Mouse (Mus musculus) midbrain, embryonic 11.5 days (tissue): ENCODE measurements around the gene Acadm. TPM values are rescaled to one million over a fixed set of nuclear protein-coding genes. Genes with fewer than 3 reads are reported as not detected.
A peak's percentile ranks its signal among the peaks of the same experiment; 100 is the strongest.

ENCODE experiments used
- ATAC-seq: fragments of 200-750 bp; cut with Nextera tagmentation; 2 replicates; pipeline ENCODE4 v1.8.0; 2017; ENCODE audit warnings: moderate TSS enrichment, moderate library complexity; ENCODE audit not compliant: low FRiP score
- DNase-seq: peaks from one replicate; pipeline ENCODE4 v3.0.0; 2015; ENCODE audit warnings: low spot score; ENCODE audit errors: missing footprints
- H3K27ac ChIP-seq: fragments of 300-500 bp; sonication (generic); 2 replicates; pipeline ENCODE4 v1.5.1; 2014; ENCODE audit warnings: low read depth, low read length
- H3K27me3 ChIP-seq: fragments of 300-500 bp; sonication (generic); 2 replicates; pipeline ENCODE4 v1.6.1; 2014; ENCODE audit warnings: mild to moderate bottlenecking, low read length, moderate library complexity, mixed read lengths; ENCODE audit not compliant: control insufficient read depth, insufficient read depth
- H3K36me3 ChIP-seq: fragments of 300-500 bp; sonication (generic); 2 replicates; pipeline ENCODE4 v1.6.1; 2014; ENCODE audit warnings: mild to moderate bottlenecking, low read length, moderate library complexity, mixed read lengths; ENCODE audit not compliant: control insufficient read depth, insufficient read depth
- H3K4me1 ChIP-seq: fragments of 300-500 bp; sonication (generic); 2 replicates; pipeline ENCODE4 v1.6.1; 2014; ENCODE audit warnings: low read length; ENCODE audit not compliant: control insufficient read depth, insufficient read depth
- H3K4me2 ChIP-seq: fragments of 300-500 bp; sonication (generic); 2 replicates; pipeline ENCODE4 v1.6.1; 2014; ENCODE audit warnings: mild to moderate bottlenecking, moderate library complexity
- H3K4me3 ChIP-seq: fragments of 300-500 bp; sonication (generic); 2 replicates; pipeline ENCODE4 v1.5.1; 2014; ENCODE audit warnings: low read depth, low read length
- H3K9ac ChIP-seq: fragments of 300-500 bp; sonication (generic); 2 replicates; pipeline ENCODE4 v1.6.1; 2014; ENCODE audit warnings: low read length
- H3K9me3 ChIP-seq: fragments of 300-500 bp; sonication (generic); 2 replicates; pipeline ENCODE4 v1.6.1; 2016; ENCODE audit warnings: low read length; ENCODE audit not compliant: control insufficient read depth
- WGBS: fragments of 180-500 bp; shearing (Covaris S2); extraction: QIAGEN DNeasy Blood & Tissue Kit; methylation state at CpG from one replicate; pipeline ENCODE4 v1.1.7; 2014; 5-methylcytosine and 5-hydroxymethylcytosine counted together
- polyA plus RNA-seq: library from polyadenylated mRNA; unstranded; fragments of >200 nt; fragmentation: Nextera tagmentation; extraction: Ambion mirVana; gene quantifications from 2 replicates; pipeline ENCODE4 v1.2.1, GENCODE M21; 2014

Gene Acadm
- polyA plus RNA-seq, 1 experiment from 2014 or later, result 53.5 TPM

- Histone ChIP-seq H3K9me3 (no peaks in the 10 kb centered on the region), H3K9ac (no peak overlapping the region), H3K27ac (no peak overlapping the region), H3K4me1 (peaks cover 27% of the 10 kb centered on the region), H3K27me3 (no peaks in the 10 kb centered on the region), H3K4me2 (no peak overlapping the region), H3K36me3 (peaks cover 53% of the 10 kb centered on the region), H3K4me3 (no peak overlapping the region)
- no peak for ATAC-seq
- 76% methylated on average over 5 of the region's 5 CpGs for WGBS
- DNase-seq, result no peak
Measured at GRCm38 (mm10) chr3:153908919-153909318, 35.5 kb downstream of the Acadm start.

GRCm38 (mm10) chr3:153906136-153906871 lies 38.1 kb downstream of the Acadm start, which contains the start of gene Msh4:
Gene Msh4 (minus strand): TSS chr3:153906138.
- Histone ChIP-seq H3K27ac (no peak within 1 kb of the TSS), H3K4me3 (no peak within 1 kb of the TSS), H3K9me3 (no peaks in the 10 kb centered on the region), H3K36me3 (peaks cover 54% of the 10 kb centered on the region), H3K4me1 (peaks cover 17% of the 10 kb centered on the region), H3K27me3 (no peaks in the 10 kb centered on the region), H3K9ac (no peak within 1 kb of the TSS), H3K4me2 (no peak within 1 kb of the TSS)
- DNase-seq, result no peak
- peak; percentile 17; the same call in 1 of the 2 replicates for ATAC-seq
- 87% methylated on average over 9 of the region's 9 CpGs for WGBS

GRCm38 (mm10) chr3:153905251-153906135 lies 38.9 kb downstream of the Acadm start:
- Histone ChIP-seq H3K27ac (no peak overlapping the region), H3K4me3 (no peak overlapping the region), H3K36me3 (peaks cover 48% of the 10 kb centered on the region), H3K4me1 (peaks cover 9% of the 10 kb centered on the region), H3K27me3 (no peaks in the 10 kb centered on the region), H3K9me3 (no peaks in the 10 kb centered on the region), H3K9ac (no peak overlapping the region), H3K4me2 (no peak overlapping the region)
- ATAC-seq, result peak; percentile 46
- DNase-seq, result peak; percentile 84
- WGBS, result 83% methylated on average over 49 of the region's 49 CpGs

DNA sequence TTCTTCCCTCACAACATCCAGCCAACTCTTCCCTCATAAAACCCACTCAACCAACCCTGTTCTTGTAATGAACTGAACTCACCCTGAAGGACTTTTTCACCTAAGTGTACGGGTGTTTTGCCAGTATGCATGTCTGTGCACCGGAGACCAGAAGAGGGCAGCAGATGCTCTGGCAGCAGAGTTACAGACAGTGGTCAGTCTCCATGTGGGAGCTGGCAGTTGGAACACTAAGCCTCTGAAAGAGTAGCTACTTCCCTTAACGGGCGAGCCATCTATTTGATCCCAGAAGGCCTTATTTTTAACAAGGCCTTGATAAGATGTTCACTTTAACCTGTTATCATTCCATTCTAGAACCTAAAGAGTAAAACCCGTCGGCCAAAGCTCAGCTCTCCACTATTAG lies 39.8 kb downstream of the Acadm start:
- Histone ChIP-seq H3K9ac (no peak overlapping the region), H3K4me2 (no peak overlapping the region), H3K36me3 (peaks cover 39% of the 10 kb centered on the region), H3K27ac (no peak overlapping the region), H3K27me3 (no peaks in the 10 kb centered on the region), H3K4me1 (peaks cover 3% of the 10 kb centered on the region; the same call in 1 of the 2 replicates), H3K9me3 (no peaks in the 10 kb centered on the region), H3K4me3 (no peak overlapping the region)
- 67% methylated on average over 6 of the region's 6 CpGs for WGBS
- ATAC-seq (peak; percentile 65), DNase-seq (peak; percentile 88)

DNA sequence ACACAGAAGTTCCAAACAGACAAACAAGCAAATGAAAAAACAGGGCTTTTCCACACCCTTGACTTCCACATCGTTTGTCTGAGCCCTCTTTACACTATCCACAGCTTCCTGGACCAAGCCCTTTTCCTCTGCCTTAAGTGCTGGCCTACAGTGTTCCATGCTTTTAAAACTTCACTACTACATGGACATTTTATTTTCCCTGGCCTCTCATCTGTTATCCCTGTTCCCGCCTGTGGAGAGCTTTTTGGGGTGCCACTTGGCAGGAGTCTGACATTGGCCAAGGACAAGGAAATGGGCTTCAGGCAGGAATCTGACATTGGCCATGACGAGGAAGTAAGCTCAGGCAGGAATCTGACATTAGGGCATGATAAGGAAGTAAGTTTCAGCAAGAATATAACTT lies 41.8 kb downstream of the Acadm start:
- no peak overlapping the region for H3K27ac ChIP-seq
- no peak overlapping the region for H3K9ac ChIP-seq
- peaks cover 22% of the 10 kb centered on the region for H3K36me3 ChIP-seq
- H3K4me1 ChIP-seq, result no peaks in the 10 kb centered on the region
- H3K27me3 ChIP-seq, result no peaks in the 10 kb centered on the region
- no peak overlapping the region for H3K4me3 ChIP-seq
- no peaks in the 10 kb centered on the region for H3K9me3 ChIP-seq
- no peak overlapping the region for H3K4me2 ChIP-seq
- no peak for ATAC-seq
- no peak for DNase-seq
- WGBS, result 73% methylated on average over 3 of the region's 3 CpGs

DNA sequence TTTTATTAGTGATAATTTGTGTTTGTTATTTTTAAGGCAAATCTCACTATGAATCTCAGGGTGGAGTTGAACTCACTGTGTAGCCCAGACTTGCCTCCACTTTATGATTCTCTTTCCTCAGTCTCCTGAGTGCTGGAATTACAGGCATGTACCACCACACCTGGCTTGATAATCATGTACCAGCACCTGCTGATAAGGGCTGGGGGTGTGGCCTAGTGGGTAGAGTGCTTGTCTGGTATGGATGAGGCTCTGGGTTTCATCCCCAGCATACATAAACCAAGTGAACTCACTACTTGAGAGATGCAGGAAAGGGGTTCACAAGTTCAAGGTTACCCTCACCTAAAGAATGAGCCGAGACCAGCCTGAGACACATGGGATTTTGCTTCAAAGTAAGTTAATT lies 42.5 kb downstream of the Acadm start:
- 86% methylated on average over 1 of the region's 1 CpGs for WGBS
- Histone ChIP-seq H3K27ac (no peak overlapping the region), H3K4me1 (no peaks in the 10 kb centered on the region), H3K9ac (no peak overlapping the region), H3K4me3 (no peak overlapping the region), H3K27me3 (no peaks in the 10 kb centered on the region), H3K9me3 (no peaks in the 10 kb centered on the region), H3K36me3 (peaks cover 19% of the 10 kb centered on the region), H3K4me2 (no peak overlapping the region)
- ATAC-seq (no peak), DNase-seq (no peak)

GRCm38 (mm10) chr3:153897216-153897615 lies 47.2 kb downstream of the Acadm start:
- 76% methylated on average over 6 of the region's 6 CpGs for WGBS

DNA sequence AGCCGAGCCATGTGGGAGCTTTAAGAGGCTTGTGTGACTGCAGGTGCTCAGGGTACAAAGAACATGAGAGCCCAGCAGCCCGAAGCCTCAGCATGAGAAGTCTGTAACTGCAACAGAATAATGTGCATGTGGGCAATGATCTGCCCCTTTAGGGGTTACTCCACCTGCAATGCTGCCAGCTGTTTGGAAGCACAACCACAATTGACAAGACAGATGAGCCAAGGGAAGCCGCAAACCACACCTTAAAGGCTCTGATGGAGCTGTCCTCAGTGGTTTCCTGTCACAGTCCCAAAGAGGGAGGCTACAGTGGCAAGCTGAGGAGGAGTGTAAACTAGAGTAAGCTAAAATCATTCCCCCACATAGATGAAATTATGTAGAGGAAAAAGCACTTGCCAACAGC lies 49.0 kb downstream of the Acadm start:
- no peaks in the 10 kb centered on the region for H3K36me3 ChIP-seq
- no peaks in the 10 kb centered on the region for H3K9me3 ChIP-seq
- H3K4me3 ChIP-seq, result no peak overlapping the region
- ATAC-seq, result no peak
- H3K27ac ChIP-seq, result no peak overlapping the region
- H3K4me1 ChIP-seq, result no peaks in the 10 kb centered on the region
- H3K4me2 ChIP-seq, result no peak overlapping the region
- H3K9ac ChIP-seq, result no peak overlapping the region
- DNase-seq, result no peak
- no peaks in the 10 kb centered on the region for H3K27me3 ChIP-seq
- 93% methylated on average over 3 of the region's 3 CpGs for WGBS

More at GRCm38 (mm10) chr3:153897216-153897615, 47.2 kb downstream of the Acadm start:
- no peaks in the 10 kb centered on the region for H3K9me3 ChIP-seq
- no peak overlapping the region for H3K27ac ChIP-seq
- H3K9ac ChIP-seq, result no peak overlapping the region
- ATAC-seq, result no peak
- H3K36me3 ChIP-seq, result no peaks in the 10 kb centered on the region
- H3K4me1 ChIP-seq, result no peaks in the 10 kb centered on the region
- no peak overlapping the region for H3K4me3 ChIP-seq
- DNase-seq, result no peak
- no peak overlapping the region for H3K4me2 ChIP-seq
- no peaks in the 10 kb centered on the region for H3K27me3 ChIP-seq

GRCm38 (mm10) chr3:153889188-153889781 lies 55.1 kb downstream of the Acadm start:
- H3K4me2 ChIP-seq, result no peak overlapping the region
- no peak for DNase-seq
- H3K4me3 ChIP-seq, result no peak overlapping the region
- no peak overlapping the region for H3K9ac ChIP-seq
- H3K27me3 ChIP-seq, result no peaks in the 10 kb centered on the region
- no peak overlapping the region for H3K27ac ChIP-seq
- WGBS, result 76% methylated on average over 7 of the region's 8 CpGs
- no peaks in the 10 kb centered on the region for H3K36me3 ChIP-seq
- no peaks in the 10 kb centered on the region for H3K9me3 ChIP-seq
- H3K4me1 ChIP-seq, result no peaks in the 10 kb centered on the region
- no peak for ATAC-seq
